Mouse (Mus musculus) embryonic stem cell, embryonic (primary cell): Measurements from ENCODE around the gene Lrig1.

Source experiments
- CTCF ChIA-PET, 4 experiments: fragments of 300-600 bp in 2 of 4; fragments of 350-600 bp in 2 of 4; sonication (Branson Sonifier 250); formaldehyde crosslinking; loops; one replicate each; lab custom pipeline; 2022; ENCODE audit warnings: inconsistent platforms in 2 of 4; lab: Charles Lee
- POLR2A ChIA-PET, 4 experiments: fragments of 300-600 bp in 2 of 4; fragments of 350-600 bp in 2 of 4; sonication (Branson Sonifier 250); formaldehyde crosslinking; loops; one replicate each; lab custom pipeline; 2022; ENCODE audit warnings: antibody characterized with exemption in 4 of 4, inconsistent platforms in 1 of 4; lab: Charles Lee

Lrig1 gene

DNA sequence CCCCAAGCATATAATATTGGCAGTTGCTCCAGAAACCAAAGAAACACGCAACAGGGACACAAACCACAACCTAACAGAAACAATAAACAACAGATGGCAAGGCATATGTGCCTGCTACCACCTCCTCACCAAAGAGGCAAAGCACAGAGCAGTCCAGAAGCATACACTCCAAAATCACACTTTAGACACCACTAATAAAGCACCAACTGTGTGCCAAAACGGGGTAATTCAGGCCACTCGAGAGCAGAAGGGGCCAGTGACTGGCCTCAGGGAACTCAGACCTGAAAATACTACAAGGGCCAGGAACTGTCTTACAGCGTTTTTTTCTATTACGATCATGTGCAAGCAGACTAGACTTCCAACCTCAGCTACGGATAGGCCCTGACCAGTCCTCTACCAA is 14.3 kb downstream of the Lrig1 start:
- CTCF ChIA-PET: no interaction called here

DNA sequence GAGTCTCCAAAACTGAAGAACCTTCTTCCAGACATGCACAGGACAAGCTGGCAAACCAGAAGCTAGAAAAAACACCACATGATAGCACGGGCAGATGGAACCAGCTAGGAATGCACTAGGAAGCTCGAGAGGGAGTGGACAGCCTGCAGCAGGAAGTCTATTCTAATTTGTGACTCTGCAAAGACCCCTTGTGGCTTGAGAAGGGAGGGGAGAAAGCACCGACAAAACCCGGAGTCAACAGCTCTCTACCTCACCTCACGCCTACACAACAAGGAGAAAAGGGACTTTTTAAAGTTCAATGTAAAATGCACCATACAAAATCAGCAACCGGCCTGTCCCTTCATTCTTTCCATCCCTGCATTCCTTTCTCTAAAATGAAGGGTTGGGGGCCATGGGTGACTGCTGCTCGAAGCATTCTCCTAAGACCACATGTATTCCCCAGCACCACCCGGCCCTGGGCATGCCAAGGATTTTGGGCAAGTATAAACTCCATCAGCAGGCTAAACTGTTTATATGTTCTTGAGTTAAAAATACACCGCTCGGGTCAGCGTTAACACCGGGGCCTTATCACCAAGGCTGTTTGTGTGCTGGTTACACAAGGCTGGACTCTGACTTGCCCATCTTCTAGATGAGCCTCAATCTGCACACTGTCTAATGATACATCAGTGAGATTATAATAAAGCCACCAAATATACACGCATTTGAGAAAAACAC is 15.0 kb downstream of the Lrig1 start:
- ChIA-PET CTCF (interaction anchor here in 2 of 4 experiments (0.7 to 1.0 kb wide), 3 partner anchors 24 to 67 kb away, joined by 3 to 4 read pairs (median 3); no protein-coding TSS in a partner anchor), POLR2A (interaction anchor here in 3 of 4 experiments (0.7 to 2.8 kb wide), 15 partner anchors 10 to 90 kb away, joined by 3 to 18 read pairs (median 4); partner anchors contain the start of gene Lrig1 (in 1 of the 3))

More for the DNA sequence above, 14.3 kb downstream of the Lrig1 start:
- POLR2A ChIA-PET: interaction anchor here in 2 of 4 experiments (0.9 to 2.6 kb wide), 4 partner anchors 9 to 46 kb away, joined by 3 to 13 read pairs (median 6); no protein-coding TSS in a partner anchor

DNA sequence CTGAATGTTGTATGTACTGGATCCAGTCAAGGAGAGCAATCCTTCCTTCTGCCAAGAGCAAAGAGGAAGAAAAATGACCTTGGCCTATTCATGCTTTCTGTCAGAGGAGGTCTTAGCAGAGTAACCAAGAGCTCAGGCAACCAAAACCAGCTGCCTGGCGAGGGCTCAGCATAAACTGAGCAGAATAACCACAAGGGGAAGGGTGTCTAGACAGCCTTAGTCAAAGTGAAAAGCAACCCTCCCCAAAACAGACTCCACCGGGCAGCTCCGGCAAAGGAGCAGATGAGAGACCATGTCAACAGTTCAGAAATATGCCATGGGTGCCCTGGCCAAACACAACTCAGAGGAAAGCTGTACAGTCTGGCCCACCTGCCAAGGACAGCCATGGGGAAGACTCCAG is 16.3 kb downstream of the Lrig1 start:
- POLR2A ChIA-PET: interaction anchor here in 2 of 4 experiments (0.6 to 2.8 kb wide), 10 partner anchors 9 to 70 kb away, joined by 3 to 18 read pairs (median 4); partner anchors contain the start of gene Lrig1 (in 1 of the 2)
- CTCF ChIA-PET: interaction anchor here in 2 of 4 experiments (0.6 to 1.0 kb wide), 4 partner anchors 15 to 30 kb away, joined by 3 to 5 read pairs (median 3); no protein-coding TSS in a partner anchor

DNA sequence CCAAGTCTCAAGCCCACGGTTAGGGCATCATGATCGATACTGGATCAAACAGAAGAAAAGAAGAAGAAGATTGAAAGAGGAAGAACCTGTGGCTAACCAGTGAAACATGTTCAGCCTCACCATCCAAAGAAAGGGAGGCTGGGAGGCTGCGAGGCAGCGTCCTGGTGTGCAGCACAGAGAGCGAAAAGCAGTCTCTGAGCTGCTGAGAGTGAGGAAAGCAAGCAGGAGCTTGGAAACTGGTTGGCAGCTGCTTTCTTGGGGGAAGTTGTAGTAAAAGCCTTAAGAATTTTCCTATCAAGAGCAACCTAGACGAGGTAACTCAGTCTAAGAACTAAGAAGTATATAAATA is 17.7 kb downstream of the Lrig1 start:
- POLR2A ChIA-PET: interaction anchor here in 3 of 4 experiments (1.0 to 1.9 kb wide), 6 partner anchors 10 to 580 kb away, joined by 3 to 5 read pairs (median 3); no protein-coding TSS in a partner anchor
- CTCF ChIA-PET: interaction anchor here in 1 of 4 experiments (0.5 kb wide), 1 partner anchor 11 kb away, joined by 3 read pairs; no protein-coding TSS in a partner anchor

DNA sequence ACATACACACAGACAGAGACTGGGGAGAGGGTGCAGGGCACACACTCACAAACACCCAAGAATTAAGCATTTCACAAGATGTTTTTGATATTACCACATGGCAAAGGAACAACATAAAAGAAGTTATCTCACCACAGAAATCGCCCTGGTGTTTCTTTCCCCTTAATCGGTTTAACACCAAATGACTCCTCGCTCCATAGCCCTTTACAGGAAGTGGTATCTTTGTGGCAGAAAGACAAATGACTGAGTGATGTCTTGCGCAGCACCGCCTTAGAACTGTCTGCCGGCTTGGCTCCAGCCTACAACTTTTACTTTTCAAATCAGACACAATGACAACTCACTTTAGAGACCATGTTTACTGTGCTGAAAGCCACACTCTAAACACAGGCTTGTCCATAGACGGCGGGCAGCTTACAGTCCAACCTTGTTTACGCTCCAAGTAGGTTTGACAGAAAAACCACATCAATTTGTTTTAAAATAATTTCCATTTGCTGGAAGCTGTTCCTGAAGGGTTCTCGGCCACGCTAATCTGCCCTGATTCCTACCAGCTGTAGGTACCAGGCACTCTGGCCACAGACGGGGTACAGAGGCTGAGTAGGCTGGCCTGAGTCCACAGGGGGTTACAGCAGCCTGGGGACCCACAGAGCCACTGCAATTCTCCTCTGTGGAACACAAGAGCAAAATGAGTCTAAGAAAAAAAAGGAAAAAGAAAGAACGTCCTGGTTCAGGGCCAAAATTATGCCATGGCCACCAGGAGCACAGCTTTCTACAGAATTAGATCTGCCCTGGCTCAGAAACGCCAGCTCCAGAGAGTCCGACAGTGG is 18.3 kb downstream of the Lrig1 start:
- ChIA-PET POLR2A (interaction anchor here (0.6 to 1.9 kb wide), 8 partner anchors 9 to 131 kb away, joined by 3 to 5 read pairs (median 3); no protein-coding TSS in a partner anchor), CTCF (interaction anchor here in 2 of 4 experiments (0.5 to 0.6 kb wide), 2 partner anchors 12 to 287 kb away, joined by 3 read pairs; no protein-coding TSS in a partner anchor)

DNA sequence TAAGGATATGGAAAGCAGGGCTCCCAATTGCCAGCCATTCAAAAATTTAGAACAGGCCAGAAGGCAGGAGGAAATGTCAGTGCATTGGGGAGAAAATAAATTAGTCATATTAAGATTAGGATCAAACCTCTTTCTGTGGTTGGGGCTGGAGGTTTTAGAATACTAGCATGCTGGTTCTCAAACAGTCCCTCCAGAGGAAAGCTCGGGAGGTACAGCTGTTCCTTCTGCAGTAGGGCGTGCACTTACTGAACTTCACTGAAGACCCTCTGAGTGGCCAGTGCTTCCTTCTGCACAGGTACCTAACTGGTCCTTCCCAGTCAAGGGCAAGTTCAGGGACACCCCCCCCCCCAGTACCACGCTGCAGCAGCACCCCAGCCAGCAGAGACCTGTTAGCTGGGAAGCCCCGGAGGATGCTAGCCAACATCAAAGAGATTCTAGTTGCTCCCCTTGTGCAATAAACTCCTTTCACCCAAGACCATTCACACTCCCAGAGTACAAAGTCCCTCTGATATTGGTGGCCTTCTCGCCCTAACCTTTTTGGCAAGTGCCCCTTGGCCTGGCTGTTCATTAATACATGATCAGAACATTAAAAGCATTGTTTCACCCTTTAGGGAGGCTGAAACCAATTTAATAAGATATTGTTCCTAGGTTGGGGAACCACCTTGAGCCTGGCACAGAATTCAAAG is 19.1 kb downstream of the Lrig1 start:
- CTCF ChIA-PET: interaction anchor here in 2 of 4 experiments (0.6 to 1.2 kb wide), 2 partner anchors 15 to 287 kb away, joined by 3 read pairs; no protein-coding TSS in a partner anchor
- POLR2A ChIA-PET: interaction anchor here in 3 of 4 experiments (0.6 to 1.9 kb wide), 8 partner anchors 9 to 130 kb away, joined by 3 to 5 read pairs (median 4); no protein-coding TSS in a partner anchor

DNA sequence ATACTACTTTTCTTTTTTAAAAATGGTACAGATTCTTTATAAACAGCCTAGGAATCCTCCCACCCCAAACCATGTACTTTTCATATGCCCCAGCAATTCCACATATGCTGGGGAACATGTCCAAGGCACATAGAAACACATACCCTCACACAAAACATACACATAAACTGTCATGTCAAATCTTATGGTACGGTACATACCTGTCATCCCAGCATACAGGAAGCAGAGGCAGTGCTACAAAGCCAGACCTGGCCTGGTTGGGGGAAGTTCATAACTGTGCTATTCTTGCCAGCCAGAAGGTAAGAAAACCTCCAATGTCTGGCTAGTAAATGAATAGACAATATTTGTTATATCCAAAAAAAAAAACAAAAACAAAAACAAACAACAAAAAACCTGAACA is 20.7 kb downstream of the Lrig1 start:
- CTCF ChIA-PET: no interaction called here
- POLR2A ChIA-PET: interaction anchor here in 1 of 4 experiments (1.5 to 1.6 kb wide), 2 partner anchors 14 to 21 kb away, joined by 4 read pairs; partner anchors contain the start of gene Lrig1

DNA sequence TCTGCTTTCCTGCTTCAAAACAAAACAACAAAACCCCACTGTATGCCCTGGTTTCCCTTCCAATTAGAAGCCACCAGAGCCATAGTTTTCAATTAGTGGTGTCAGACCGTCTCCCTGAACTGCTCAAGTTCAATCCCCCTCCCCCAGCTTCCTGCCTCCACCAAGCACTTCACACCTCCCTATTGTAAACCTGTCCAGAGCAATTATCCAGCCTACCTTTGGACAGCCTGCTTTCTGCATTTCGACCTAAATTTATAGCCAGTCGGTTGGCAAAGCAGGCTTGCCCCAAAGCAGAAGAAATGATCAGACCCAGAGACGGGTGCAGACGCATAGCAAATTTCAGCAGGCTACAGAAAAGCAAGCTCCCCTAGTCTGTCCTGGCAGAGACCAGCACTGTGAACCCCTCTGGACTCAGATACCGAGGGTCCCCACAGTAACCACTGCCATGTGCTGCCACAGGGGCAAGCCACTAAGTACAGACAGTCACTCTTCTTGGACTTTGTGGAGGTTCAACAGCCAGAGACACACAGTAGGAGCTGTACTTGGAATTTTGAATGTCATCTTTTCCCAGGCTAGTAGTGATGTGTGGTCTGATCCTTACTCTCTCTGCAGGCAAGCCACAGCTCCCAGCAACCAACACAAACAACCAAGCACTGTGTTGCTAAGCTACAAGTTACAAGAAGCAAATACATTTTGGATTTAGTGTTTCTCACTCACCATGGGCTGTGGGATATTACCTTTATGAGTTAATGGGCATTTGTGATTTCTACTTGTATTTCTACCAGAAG is 21.4 kb downstream of the Lrig1 start:
- ChIA-PET POLR2A (interaction anchor here in 3 of 4 experiments (0.8 to 3.4 kb wide), 8 partner anchors 10 to 76 kb away, joined by 3 to 10 read pairs (median 4); partner anchors contain the start of gene Lrig1 (in 1 of the 3)), CTCF (no interaction called here)

DNA sequence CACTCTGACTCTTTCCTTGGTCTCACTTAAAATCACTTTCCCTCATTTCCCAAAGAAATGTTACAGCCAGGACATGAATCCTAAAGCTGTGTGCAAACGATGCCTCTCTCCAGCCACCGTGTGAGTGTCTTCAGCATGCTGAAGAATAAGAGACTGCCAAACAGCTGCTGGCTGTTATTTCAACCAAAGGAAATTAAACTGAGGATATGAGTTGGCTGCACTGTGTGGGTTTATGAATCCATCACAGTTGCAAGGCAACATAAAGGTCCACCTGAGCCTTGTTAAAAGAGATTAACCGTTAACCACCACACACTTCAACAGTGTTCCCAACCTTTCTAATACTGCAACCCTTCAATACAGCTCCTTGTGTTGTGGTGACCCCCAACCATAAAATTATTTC is 22.5 kb downstream of the Lrig1 start:
- ChIA-PET POLR2A (interaction anchor here in 3 of 4 experiments (0.6 to 3.4 kb wide), 12 partner anchors 9 to 866 kb away, joined by 3 to 13 read pairs (median 3); no protein-coding TSS in a partner anchor), CTCF (interaction anchor here in 3 of 4 experiments (0.7 to 1.3 kb wide), 3 partner anchors 74 to 679 kb away, joined by 3 to 8 read pairs (median 4); no protein-coding TSS in a partner anchor)

DNA sequence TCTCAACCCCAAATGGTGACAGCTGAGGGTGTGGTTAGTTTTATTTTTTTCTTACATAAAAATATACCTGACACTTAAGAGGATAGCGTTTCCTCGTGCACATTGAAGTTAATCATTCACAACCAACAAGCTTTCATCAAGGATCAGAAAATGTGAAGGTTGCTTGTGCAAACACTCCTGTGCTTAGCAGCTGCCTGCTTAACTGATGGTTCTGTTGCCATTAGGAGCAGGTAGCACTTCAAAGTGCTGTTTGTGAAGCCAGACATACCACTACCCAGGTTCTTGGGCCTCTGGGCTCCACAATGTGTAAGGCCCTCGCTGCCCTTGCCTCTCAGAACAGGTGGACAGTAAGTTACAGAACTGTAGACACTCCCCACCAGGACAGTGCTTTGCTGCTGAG is 23.1 kb downstream of the Lrig1 start:
- POLR2A ChIA-PET: interaction anchor here in 3 of 4 experiments (0.7 to 3.4 kb wide), 12 partner anchors 10 to 78 kb away, joined by 3 to 13 read pairs (median 4); no protein-coding TSS in a partner anchor

DNA sequence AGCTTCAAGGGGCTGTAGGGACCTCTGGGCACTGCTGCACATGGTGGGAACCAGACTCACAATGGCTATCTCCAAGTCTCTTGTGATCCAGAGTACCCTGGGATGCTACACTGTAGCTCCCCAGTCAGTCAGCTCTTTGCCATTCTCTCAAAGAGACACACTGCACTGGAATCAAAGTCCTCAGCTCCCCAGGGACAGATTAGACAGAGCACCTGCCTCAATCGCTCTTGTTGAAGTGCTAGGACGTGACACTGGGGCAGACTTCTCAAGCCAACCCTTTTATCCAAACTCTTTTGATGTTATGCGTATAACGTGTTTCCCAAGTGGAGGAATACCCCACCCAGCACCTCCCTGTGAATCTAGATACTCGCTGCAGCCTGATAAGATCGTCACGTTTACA is 23.7 kb downstream of the Lrig1 start:
- ChIA-PET POLR2A (interaction anchor here in 2 of 4 experiments (0.9 to 3.4 kb wide), 11 partner anchors 8 to 78 kb away, joined by 3 to 13 read pairs (median 5); no protein-coding TSS in a partner anchor), CTCF (interaction anchor here in 2 of 4 experiments (0.5 to 1.3 kb wide), 4 partner anchors 63 to 537 kb away, joined by 3 to 7 read pairs (median 4); no protein-coding TSS in a partner anchor)

More for the DNA sequence above, 23.1 kb downstream of the Lrig1 start:
- CTCF ChIA-PET: interaction anchor here in 3 of 4 experiments (0.6 to 1.3 kb wide), 3 partner anchors 74 to 187 kb away, joined by 3 to 4 read pairs (median 3); no protein-coding TSS in a partner anchor

DNA sequence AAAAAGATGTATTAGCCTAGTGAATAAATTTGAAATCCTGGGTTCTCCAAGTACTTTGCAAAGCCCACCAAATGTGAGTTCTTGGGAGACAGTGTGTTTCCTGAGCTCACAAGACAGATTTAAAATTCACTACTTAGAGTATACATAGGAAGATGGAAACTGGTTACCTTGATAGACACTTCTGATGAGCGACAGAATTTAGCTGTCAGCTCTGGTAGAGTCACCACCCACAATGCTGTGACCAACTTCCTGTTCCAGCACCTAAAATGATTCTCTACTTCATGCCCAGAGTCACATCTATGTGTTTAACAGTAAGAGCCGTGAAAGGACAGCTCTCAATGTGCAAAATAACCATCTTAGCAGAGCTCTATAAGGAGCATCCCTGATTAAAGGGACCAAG is 27.5 kb downstream of the Lrig1 start:
- ChIA-PET CTCF (interaction anchor here in 1 of 4 experiments (0.9 kb wide), 1 partner anchor 435 kb away, joined by 6 read pairs; no protein-coding TSS in a partner anchor), POLR2A (interaction anchor here in 1 of 4 experiments (1.0 to 1.6 kb wide), 3 partner anchors 14 to 42 kb away, joined by 3 to 5 read pairs (median 4); no protein-coding TSS in a partner anchor)

DNA sequence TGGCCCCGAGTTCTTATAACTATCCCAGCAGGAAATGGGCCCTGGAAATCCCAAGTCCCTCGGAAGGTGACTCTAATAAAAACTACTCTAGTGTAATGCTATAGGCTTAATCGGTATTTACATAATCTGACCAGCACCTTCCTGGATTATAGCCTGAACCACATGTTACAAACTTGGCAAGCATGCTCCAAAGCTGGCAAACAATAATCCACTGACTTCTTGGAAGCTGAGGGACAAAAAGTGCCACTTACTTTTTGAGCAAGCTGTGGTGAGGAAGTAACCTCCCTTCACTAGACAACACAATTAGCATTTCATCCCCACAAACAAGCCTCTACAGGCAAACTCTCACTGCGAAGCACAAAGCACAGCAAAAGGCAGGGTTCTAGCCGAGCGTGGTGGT is 30.6 kb downstream of the Lrig1 start:
- ChIA-PET POLR2A (interaction anchor here in 2 of 4 experiments (0.7 to 1.9 kb wide), 6 partner anchors 11 to 81 kb away, joined by 3 to 5 read pairs (median 4); no protein-coding TSS in a partner anchor), CTCF (interaction anchor here in 1 of 4 experiments (0.6 kb wide), 1 partner anchor 297 kb away, joined by 3 read pairs; no protein-coding TSS in a partner anchor)

DNA sequence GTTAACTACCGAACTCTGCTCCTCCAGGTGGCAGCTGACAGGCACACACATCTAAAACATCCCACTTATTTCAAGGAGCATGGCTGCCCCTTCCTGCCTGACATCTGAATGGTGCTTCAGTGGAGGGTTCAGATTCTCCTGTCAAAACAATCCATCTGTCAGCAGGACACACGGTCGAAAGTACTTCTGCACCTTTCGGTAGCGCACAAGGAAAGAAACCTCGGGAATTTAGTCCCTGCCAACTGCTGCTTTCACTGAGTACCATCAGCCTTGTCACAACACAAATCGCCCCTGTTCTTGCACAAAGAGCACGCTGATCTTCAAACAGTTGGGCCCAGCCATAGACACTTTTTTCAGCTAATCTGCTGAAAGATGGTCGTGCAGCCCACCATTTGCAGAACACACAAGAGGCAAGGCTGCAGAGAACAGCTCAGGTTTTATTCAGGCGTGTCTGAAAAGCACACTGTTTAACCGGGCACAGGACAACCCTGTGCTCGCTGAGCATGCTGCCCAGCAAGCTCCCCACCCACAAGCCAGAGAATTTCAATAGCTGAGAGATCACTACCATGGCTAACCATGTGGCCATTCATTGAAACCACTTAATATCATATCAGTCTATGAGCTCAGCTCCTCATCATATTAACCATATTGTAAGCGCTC is 31.6 kb downstream of the Lrig1 start:
- POLR2A ChIA-PET: interaction anchor here in 2 of 4 experiments (0.7 to 1.9 kb wide), 9 partner anchors 11 to 105 kb away, joined by 3 to 5 read pairs (median 4); no protein-coding TSS in a partner anchor
- CTCF ChIA-PET: interaction anchor here in 1 of 4 experiments (0.7 kb wide), 1 partner anchor 15 kb away, joined by 5 read pairs; no protein-coding TSS in a partner anchor

DNA sequence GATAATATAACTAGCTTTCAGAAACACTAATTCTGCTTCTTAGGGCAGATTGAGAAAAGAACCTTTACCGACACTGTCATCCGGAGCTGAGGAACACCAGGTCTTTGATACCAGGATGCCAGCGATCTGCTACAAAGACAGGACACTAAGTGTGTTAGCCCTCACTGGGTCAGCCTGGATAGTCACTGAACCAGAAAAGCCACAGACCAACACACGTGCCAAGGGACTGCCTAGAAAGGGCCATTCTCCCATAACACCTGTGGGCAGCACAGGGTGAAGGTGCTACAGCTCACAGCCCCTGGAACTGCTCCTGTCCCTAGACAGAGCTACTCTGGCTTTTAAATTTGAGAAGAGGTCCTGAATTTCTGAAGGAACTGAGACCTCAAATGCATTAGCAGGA is 32.8 kb downstream of the Lrig1 start:
- ChIA-PET CTCF (interaction anchor here in 2 of 4 experiments (0.6 to 1.1 kb wide), 3 partner anchors 7 to 84 kb away, joined by 3 to 5 read pairs (median 3); no protein-coding TSS in a partner anchor), POLR2A (interaction anchor here in 3 of 4 experiments (0.6 to 1.6 kb wide), 7 partner anchors 9 to 106 kb away, joined by 3 to 5 read pairs (median 4); no protein-coding TSS in a partner anchor)
